ENCODE assay signal across 8 mouse cellular contexts in the genomic region with DNA sequence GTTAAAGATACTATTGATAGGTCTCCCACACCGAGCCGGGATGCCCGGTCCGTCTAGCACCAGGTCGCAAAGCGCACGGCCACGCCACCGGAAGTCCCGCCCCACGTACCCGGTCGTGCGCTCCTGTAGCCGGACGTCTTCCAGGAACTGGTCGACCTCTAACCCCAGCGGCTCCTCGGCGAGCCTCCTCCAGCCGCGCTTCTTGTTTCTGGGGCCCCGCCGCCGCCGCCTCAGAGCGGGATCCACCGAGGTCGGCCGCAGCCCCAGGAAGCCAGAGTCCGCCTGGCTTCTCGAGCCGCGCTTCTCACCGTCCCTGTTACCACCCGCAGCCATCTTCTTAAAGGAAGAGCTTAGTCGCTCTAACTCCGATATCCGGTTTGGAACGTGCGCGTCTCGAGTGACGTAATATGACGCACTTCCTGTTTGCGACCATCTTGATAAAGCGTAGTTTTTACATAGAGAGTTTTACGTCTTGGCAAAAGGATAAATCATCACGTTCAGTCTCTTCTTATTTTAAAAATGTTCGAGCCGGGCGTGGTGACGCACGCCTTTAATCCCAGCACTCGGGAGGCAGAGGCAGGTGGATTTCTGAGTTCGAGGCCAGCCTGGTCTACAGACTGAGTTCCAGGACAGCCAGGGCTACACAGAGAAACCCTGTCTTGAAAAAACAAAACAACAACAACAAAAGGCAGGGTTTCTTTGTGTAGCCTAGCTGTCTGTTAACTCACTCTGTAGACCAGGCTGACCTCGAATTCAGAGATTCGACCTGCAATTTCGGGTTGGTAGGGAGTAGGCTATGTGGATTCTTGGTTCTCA. TPM values are rescaled to one million over a fixed set of nuclear protein-coding genes. Genes with fewer than 3 reads are reported as not detected.
DNase-seq lines count a peak whose midpoint lies in the region; ATAC-seq lines count a peak whose summit lies in the region.

A gene (minus strand): TSS at position 354 of the 816 bp plus-strand sequence.

- ATAC-seq in inflammation-experienced regulatory T-cells, adult 6 months: peak; percentile 89
- ATAC-seq in megakaryocyte-erythroid progenitor cell, adult 5-6 weeks (replicated peaks; ENCODE audit: low FRiP score, low TSS enrichment, poor library complexity, severe bottlenecking): peak; percentile 78

- DNase-seq in adipocyte (ENCODE audit: low spot score): peak; percentile 96
- peak; percentile 100 for DNase-seq in embryo, embryonic 10 days (ENCODE audit: low spot score)
- DNase-seq in gastrocnemius, postnatal 14 days: peak; percentile 90
- peak; percentile 92 to 94 for DNase-seq in left cerebral cortex, postnatal 10 days (ENCODE audit: extremely low spot score in 1 of 2, low spot score in 2 of 2)
- DNase-seq in right cerebral cortex, postnatal 25 days: peak; percentile 95
- DNase-seq in urinary bladder, postnatal 4 days (ENCODE audit: low spot score in 2 of 2): peak; percentile 86 to 88

- intact Hi-C loops in gastrocnemius, postnatal 14 days (cut with DNase I; ENCODE audit: low total_unique reads): loop anchor here (5.0 kb wide), 1 partner anchor 781 kb away; no protein-coding TSS in a partner anchor
- intact Hi-C loops in left cerebral cortex, postnatal 10 days (cut with DNase I): no loop called here

RNA-seq across cellular contexts. Expression of the gene that starts here (rescaled TPM):
- 100 to 1,000 TPM; 121 to 127 TPM for total RNA-seq in gastrocnemius, postnatal 14 days (2021)
- 100 to 1,000 TPM; 272 to 320 (median 288) TPM for polyA plus RNA-seq in inflammation-experienced regulatory T-cells, adult 6 months (2017; shearing (Covaris generic))
- 100 to 1,000 TPM; 104 TPM for total RNA-seq in left cerebral cortex, postnatal 10 days (2021)
- 117 and 138 TPM in 2 replicates for total RNA-seq in megakaryocyte-erythroid progenitor cell, adult 5-6 weeks (2014; fragmentation: Nextera tagmentation)
- 260 and 313 TPM in 2 replicates for total RNA-seq in megakaryocyte-erythroid progenitor cell, adult 5-6 weeks (2017)

Comparison
In these comparisons a context has a peak if more than half of its experiments do, and no peak if none do; other contexts are left out.
1. Peak in every context shown above with its lines: DNase-seq and ATAC-seq.